Mouse (Mus musculus) midbrain, postnatal 0 days (tissue): ENCODE data around the gene Dlg2. TPM values are rescaled to one million over a fixed set of nuclear protein-coding genes. Genes with fewer than 3 reads are reported as not detected.

Experiments used
- ATAC-seq: fragments of 200-750 bp; cut with Nextera tagmentation; 2 replicates; pipeline ENCODE4 v1.8.0; 2017; ENCODE audit warnings: moderate number of reproducible peaks, mild to moderate bottlenecking, moderate TSS enrichment, moderate library complexity; ENCODE audit not compliant: low FRiP score
- DNase-seq: peaks from one replicate; pipeline ENCODE4 v3.0.0-alpha.2; 2015; ENCODE audit warnings: low spot score
- H3K27ac ChIP-seq: fragments of 300-500 bp; sonication (generic); 2 replicates; pipeline ENCODE4 v1.5.1; 2014; ENCODE audit warnings: low read depth, mild to moderate bottlenecking, low read length, mixed read lengths
- H3K27me3 ChIP-seq: fragments of 300-500 bp; sonication (generic); 2 replicates; pipeline ENCODE4 v1.6.1; 2014; ENCODE audit warnings: low read length, control low read depth, mixed read lengths; ENCODE audit not compliant: insufficient read depth
- H3K36me3 ChIP-seq: fragments of 300-500 bp; sonication (generic); 2 replicates; pipeline ENCODE4 v1.6.1; 2014; ENCODE audit warnings: low read length, control low read depth, mixed read lengths; ENCODE audit not compliant: insufficient read depth
- H3K4me1 ChIP-seq: fragments of 300-500 bp; sonication (generic); 2 replicates; pipeline ENCODE4 v1.6.1; 2014; ENCODE audit warnings: mild to moderate bottlenecking, control low read depth, antibody characterized with exemption, low read length, mixed read lengths; ENCODE audit not compliant: insufficient read depth
- H3K4me2 ChIP-seq: fragments of 300-500 bp; sonication (generic); 2 replicates; pipeline ENCODE4 v1.6.1; 2014; ENCODE audit warnings: low read depth, mild to moderate bottlenecking, low read length, mixed read lengths; ENCODE audit not compliant: poor library complexity, severe bottlenecking
- H3K4me3 ChIP-seq: fragments of 300-500 bp; sonication (generic); 2 replicates; pipeline ENCODE4 v1.5.1; 2014; ENCODE audit warnings: low read depth, mild to moderate bottlenecking, low read length, moderate library complexity
- H3K9ac ChIP-seq: fragments of 300-500 bp; sonication (generic); replicated peaks from 2 replicates; pipeline ENCODE4 v1.6.1; 2014; ENCODE audit warnings: mild to moderate bottlenecking, low read length, moderate library complexity, mixed read lengths; ENCODE audit not compliant: poor library complexity, severe bottlenecking
- H3K9me3 ChIP-seq: fragments of 300-500 bp; sonication (generic); 2 replicates; pipeline ENCODE4 v1.6.1; 2016; ENCODE audit warnings: low read length, control low read depth
- CTCF ChIP-seq: IDR thresholded peaks from 2 replicates; pipeline ENCODE4 v1.5.1; 2016; ENCODE audit warnings: antibody characterized with exemption, mild to moderate bottlenecking
- WGBS: fragments of 180-500 bp; shearing (Covaris S2); extraction: QIAGEN DNeasy Blood & Tissue Kit; methylation state at CpG from one replicate; pipeline ENCODE4 v1.1.7; 2014; 5-methylcytosine and 5-hydroxymethylcytosine counted together
- polyA plus RNA-seq: library from polyadenylated mRNA; unstranded; fragments of >200 nt; fragmentation: Nextera tagmentation; extraction: Ambion mirVana; gene quantifications from 2 replicates; pipeline ENCODE4 v1.2.1, GENCODE M21; 2015
- total RNA-seq: library from RNA; depleted of rRNA; stranded (reverse); fragments of >200 nt; gene quantifications from 2 replicates; pipeline ENCODE4 v1.2.3, GENCODE M21; 2014

Dlg2 gene
- total and polyA plus RNA-seq, 2 experiments from 2014 or later: 21.6 to 126 TPM

DNA sequence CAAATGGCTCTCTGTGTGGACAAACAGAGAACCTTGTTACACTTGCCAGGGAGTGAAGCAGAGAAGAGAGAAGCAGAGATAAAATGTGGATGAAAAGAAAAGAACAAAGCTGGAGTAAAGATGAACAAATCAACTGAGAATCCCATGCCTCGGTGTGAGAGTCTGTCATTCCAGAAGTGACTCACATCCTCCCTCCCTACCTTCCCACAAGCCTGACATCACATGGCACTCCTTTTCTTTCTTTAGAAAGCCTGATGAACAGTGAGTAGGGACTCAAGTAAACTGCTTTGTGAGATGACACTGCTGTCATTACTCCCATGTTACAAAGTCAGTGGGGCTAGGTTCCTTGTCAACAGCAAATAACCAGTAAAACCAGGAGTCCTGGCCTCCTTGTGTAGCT is 1239.3 kb downstream of the Dlg2 start:
- H3K9me3 ChIP-seq: no peaks in the 10 kb centered on the region
- no peak for TF ChIP-seq CTCF

DNA sequence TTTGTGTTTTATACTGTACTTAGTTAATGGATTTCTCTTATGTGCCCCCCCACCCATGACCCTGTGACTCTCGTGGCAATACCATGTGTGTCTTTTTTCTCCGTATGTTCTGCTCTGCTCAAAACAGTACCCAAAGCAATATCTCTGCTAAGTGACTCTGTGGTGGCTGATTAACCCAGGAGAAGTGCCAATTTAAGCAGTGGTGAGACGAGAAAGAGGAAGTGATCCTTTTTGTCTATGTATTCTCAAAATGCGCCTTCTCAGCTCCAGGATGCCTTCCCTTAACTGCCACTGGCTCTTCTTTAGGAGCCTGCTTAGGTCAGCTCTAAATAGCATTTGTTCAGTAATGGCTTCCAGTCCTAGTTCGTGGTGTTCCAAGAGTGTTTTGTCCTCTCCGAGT is 1240.2 kb downstream of the Dlg2 start:
- H3K4me1 ChIP-seq: no peaks in the 10 kb centered on the region
- ATAC-seq: no peak
- no peak for TF ChIP-seq CTCF
- H3K4me2 ChIP-seq: no peak overlapping the region
- no peaks in the 10 kb centered on the region for H3K36me3 ChIP-seq
- H3K27ac ChIP-seq: no peak overlapping the region
- no peak overlapping the region for H3K9ac ChIP-seq
- WGBS: 77% methylated on average over 6 of the region's 6 CpGs
- H3K9me3 ChIP-seq: no peaks in the 10 kb centered on the region
- no peak for DNase-seq
- H3K4me3 ChIP-seq: no peak overlapping the region
- no peaks in the 10 kb centered on the region for H3K27me3 ChIP-seq

More for the DNA sequence above, 1239.3 kb downstream of the Dlg2 start:
- WGBS: 57% methylated on average over 1 of the region's 1 CpGs
- H3K9ac ChIP-seq: no peak overlapping the region
- ATAC-seq (no peak), DNase-seq (no peak)
- H3K36me3 ChIP-seq: no peaks in the 10 kb centered on the region
- H3K4me2 ChIP-seq: no peak overlapping the region
- H3K27me3 ChIP-seq: no peaks in the 10 kb centered on the region
- no peaks in the 10 kb centered on the region for H3K4me1 ChIP-seq
- H3K4me3 ChIP-seq: no peak overlapping the region
- no peak overlapping the region for H3K27ac ChIP-seq

DNA sequence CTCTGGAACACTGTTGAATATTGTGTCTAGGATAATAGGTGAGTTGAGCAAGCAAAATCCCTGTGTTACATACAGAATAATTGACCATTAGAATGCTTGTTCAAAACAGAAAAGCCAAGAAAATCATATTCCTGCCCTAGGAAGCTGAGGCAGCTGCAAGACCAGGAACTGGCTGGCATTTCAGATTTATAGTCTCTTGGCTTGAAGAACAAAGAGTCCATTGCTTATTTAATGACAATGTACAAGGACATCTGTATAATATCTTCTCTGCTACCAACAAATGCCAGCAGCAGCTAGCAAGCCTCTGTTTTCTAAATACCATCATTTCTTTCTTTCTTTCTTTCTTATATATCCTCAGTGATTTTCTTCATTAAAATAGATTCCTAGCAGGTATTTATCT is 1243.8 kb downstream of the Dlg2 start:
- Histone ChIP-seq H3K4me1 (no peaks in the 10 kb centered on the region), H3K36me3 (no peaks in the 10 kb centered on the region), H3K27me3 (no peaks in the 10 kb centered on the region), H3K4me3 (no peak overlapping the region), H3K27ac (peak overlapping the region; percentile 34; the same call in 1 of the 2 replicates), H3K9ac (no peak overlapping the region), H3K9me3 (no peaks in the 10 kb centered on the region), H3K4me2 (no peak overlapping the region)
- TF ChIP-seq CTCF: no peak
- ATAC-seq (no peak), DNase-seq (no peak)

DNA sequence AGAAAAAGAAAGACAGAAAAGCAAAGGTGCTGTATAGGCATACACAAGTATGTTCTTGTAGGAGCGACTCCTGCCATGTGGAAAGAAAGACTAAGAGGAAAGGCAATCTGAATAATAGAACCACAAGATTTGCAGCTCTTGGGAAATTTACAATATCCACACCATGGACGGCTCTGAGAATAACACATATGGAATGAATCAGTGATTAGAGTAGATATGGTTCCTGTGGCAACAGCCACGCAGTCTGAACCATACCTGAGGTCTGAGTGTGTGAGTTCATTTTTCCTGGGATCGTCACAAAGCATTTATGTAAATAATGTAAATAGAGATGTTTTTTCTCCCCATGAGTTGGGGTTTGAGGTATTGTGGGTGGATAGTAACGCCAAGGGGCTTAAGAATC is 1247.9 kb downstream of the Dlg2 start:
- ATAC-seq: no peak
- DNase-seq: no peak
- Histone ChIP-seq H3K36me3 (no peaks in the 10 kb centered on the region), H3K4me1 (no peaks in the 10 kb centered on the region), H3K27ac (no peak overlapping the region), H3K4me2 (no peak overlapping the region), H3K9ac (no peak overlapping the region), H3K27me3 (no peaks in the 10 kb centered on the region), H3K4me3 (no peak overlapping the region), H3K9me3 (no peaks in the 10 kb centered on the region)
- WGBS: 80% methylated on average over 5 of the region's 5 CpGs
- no peak for TF ChIP-seq CTCF

DNA sequence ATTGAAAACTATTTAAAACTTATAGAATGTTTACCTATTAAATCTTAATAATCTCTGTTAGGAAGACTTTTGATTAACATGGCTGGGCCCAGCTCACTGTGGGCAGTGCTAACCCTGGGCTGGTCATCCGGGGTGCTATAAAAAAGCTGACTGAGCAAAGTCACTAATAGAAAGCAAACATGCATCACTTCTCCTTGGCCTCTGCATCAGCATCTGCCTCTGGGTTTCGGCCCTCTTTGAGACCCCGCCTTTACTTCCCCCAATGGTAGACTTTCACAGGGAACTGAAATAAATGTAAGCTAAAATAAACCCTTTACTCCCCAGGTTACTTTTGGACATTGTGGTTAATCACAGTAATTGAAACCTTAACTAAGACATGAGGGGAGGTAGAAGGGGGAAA is 1264.3 kb downstream of the Dlg2 start:
- H3K27ac ChIP-seq: no peak overlapping the region
- H3K9me3 ChIP-seq: no peaks in the 10 kb centered on the region
- DNase-seq (no peak), ATAC-seq (no peak)
- no peak for TF ChIP-seq CTCF
- 89% methylated on average over 3 of the region's 3 CpGs for WGBS
- H3K4me3 ChIP-seq: no peak overlapping the region
- no peaks in the 10 kb centered on the region for H3K4me1 ChIP-seq
- H3K4me2 ChIP-seq: no peak overlapping the region
- H3K27me3 ChIP-seq: no peaks in the 10 kb centered on the region
- no peaks in the 10 kb centered on the region for H3K36me3 ChIP-seq
- H3K9ac ChIP-seq: no peak overlapping the region

DNA sequence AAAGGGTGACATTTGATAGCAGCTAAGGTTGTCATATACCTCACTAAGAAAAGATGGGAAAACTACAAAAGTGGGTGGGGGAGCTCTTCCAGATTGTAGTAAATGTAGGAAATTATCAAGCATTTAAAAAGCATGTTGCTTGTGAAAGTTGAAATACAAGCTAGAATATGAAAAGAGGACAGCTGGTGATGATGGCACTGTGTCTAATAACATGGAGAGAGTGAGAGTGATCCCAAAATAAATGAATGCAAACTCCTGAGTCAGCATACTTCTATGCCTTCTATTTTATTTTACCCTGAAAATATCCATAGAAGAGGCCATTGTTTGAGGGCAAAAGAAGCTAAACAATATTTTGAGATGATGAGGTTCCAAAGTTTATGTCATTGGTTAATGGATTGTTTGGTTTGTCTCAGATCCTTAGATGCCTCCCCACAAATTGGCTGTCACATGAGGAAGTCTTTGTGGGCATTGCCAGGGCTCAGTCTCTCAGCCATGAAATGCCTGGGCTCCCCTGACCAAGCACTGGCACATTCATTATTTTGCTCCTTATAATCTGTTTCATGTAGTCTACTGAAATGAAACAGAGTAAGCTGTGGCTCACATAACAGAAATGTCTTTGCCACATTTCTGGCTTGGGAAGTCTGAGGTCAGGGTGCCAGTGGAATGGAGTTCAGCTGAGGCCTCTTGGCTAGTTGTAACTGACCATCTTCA is 1276.8 kb downstream of the Dlg2 start:
- ATAC-seq: no peak

More for the DNA sequence above, 1276.8 kb downstream of the Dlg2 start:
- H3K36me3 ChIP-seq: no peaks in the 10 kb centered on the region
- H3K9me3 ChIP-seq: no peaks in the 10 kb centered on the region
- H3K4me1 ChIP-seq: no peaks in the 10 kb centered on the region
- no peak for DNase-seq
- no peak overlapping the region for H3K27ac ChIP-seq
- TF ChIP-seq CTCF: no peak
- no peak overlapping the region for H3K9ac ChIP-seq
- H3K4me2 ChIP-seq: no peak overlapping the region
- H3K4me3 ChIP-seq: no peak overlapping the region
- no peaks in the 10 kb centered on the region for H3K27me3 ChIP-seq
